Mouse (Mus musculus) intestine, embryonic 14.5 days (tissue): ENCODE measurements around the gene Vps50. TPM values are rescaled to one million over a fixed set of nuclear protein-coding genes. Genes with fewer than 3 reads are reported as not detected.
A peak's percentile ranks its signal among the peaks of the same experiment; 100 is the strongest.
"Not testable (repeated sequence)": the region's sequence is repeated elsewhere in the genome, so short reads cannot be mapped to it uniquely, and the experiment has no call there.

Experiments
- ATAC-seq: fragments of 200-750 bp; cut with Nextera tagmentation; replicated peaks from 2 replicates; pipeline ENCODE4 v1.8.0; 2017; ENCODE audit warnings: low read depth, moderate number of reproducible peaks, moderate TSS enrichment, moderate library complexity; ENCODE audit not compliant: low FRiP score, low TSS enrichment
- DNase-seq: peaks from one replicate; pipeline ENCODE4 v3.0.0-alpha.2; 2018; ENCODE audit warnings: low spot score
- H3K27ac ChIP-seq: fragments of 300-500 bp; sonication (generic); 2 replicates; pipeline ENCODE4 v1.5.1; 2014; ENCODE audit warnings: low read depth, mild to moderate bottlenecking, control low read depth
- H3K27me3 ChIP-seq: fragments of 300-500 bp; sonication (generic); replicated peaks from 2 replicates; pipeline ENCODE4 v1.6.1; 2014; ENCODE audit warnings: low read length, control low read depth; ENCODE audit not compliant: control insufficient read depth, insufficient read depth
- H3K36me3 ChIP-seq: fragments of 300-500 bp; sonication (generic); 2 replicates; pipeline ENCODE4 v1.6.1; 2014; ENCODE audit warnings: low read length, control low read depth; ENCODE audit not compliant: control insufficient read depth, insufficient read depth
- H3K4me1 ChIP-seq: fragments of 300-500 bp; sonication (generic); replicated peaks from 2 replicates; pipeline ENCODE4 v1.6.1; 2014; ENCODE audit warnings: low read length, control low read depth, mixed read lengths; ENCODE audit not compliant: control insufficient read depth, insufficient read depth
- H3K4me2 ChIP-seq: fragments of 300-500 bp; sonication (generic); 2 replicates; pipeline ENCODE4 v1.6.1; 2014; ENCODE audit warnings: low read length
- H3K4me3 ChIP-seq: fragments of 300-500 bp; sonication (generic); 2 replicates; pipeline ENCODE4 v1.5.1; 2014; ENCODE audit warnings: low read depth, low read length, control low read depth, mixed read lengths
- H3K9ac ChIP-seq: fragments of 300-500 bp; sonication (generic); 2 replicates; pipeline ENCODE4 v1.6.1; 2014; ENCODE audit warnings: mild to moderate bottlenecking, low read length
- H3K9me3 ChIP-seq: fragments of 300-500 bp; sonication (generic); 2 replicates; pipeline ENCODE4 v1.6.1; 2016; ENCODE audit warnings: low read length, control low read depth; ENCODE audit not compliant: control insufficient read depth
- WGBS: fragments of 180-500 bp; shearing (Covaris S2); extraction: QIAGEN DNeasy Blood & Tissue Kit; methylation state at CpG from one replicate; pipeline ENCODE4 v1.1.7; 2014; 5-methylcytosine and 5-hydroxymethylcytosine counted together
- polyA plus RNA-seq: library from polyadenylated mRNA; unstranded; fragments of >200 nt; fragmentation: Nextera tagmentation; extraction: Ambion mirVana; gene quantifications from 2 replicates; pipeline ENCODE4 v1.2.1, GENCODE M21; 2014

The Vps50 gene
- polyA plus RNA-seq, 1 experiment from 2014 or later: 32.8 TPM

DNA sequence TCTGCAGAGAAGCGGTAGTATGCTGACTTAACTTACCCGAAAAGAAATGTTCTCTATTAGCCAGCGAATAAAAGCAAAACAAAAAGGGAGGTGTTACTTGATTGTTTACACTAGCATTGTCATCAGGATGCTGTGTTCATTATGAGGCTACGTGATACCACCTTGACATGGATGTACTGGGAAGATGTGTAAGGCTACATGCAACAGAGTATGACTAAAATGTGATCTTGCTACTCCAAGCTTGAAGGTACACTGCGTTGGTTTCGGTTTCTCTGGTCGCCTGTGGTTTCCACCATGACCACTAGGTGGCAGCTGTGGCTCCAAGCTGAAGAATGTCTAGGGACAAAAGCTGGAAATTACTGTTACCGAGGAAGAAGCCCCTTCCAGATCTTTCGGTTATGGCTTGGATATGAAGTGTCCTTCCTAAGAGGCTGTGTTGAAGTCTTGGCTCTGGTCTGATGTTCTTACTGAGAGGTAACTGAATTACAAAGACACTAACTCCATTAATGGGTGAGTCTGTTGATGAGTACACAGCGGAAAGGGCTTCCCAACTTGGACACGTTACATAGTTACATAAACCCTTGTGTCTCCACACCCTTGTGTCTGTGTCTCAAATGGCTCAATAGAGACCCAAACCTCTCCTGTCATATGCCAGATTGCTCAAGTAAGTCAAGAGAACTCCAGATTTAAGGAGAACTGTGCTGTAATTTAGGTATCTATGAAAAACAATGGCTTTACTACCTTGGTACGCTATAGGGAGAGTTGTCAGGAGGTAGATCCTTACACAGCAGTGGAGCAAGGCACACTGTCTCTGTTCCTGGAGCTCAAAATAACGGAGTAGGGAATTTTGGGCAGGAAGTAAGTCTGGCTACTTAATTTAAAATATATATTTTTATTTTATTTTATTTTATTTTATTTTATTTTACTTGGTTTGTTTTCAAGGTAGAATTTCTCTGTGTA is 122.5 kb downstream of the Vps50 start:
- WGBS: 63% methylated on average over 11 of the region's 13 CpGs
- H3K4me2 ChIP-seq: peak overlapping the region; percentile 30; the same call in 1 of the 2 replicates
- H3K36me3 ChIP-seq, H3K27me3 ChIP-seq, H3K9me3 ChIP-seq, H3K4me3 ChIP-seq, H3K9ac ChIP-seq, H3K27ac ChIP-seq, H3K4me1 ChIP-seq: not testable (repeated sequence)
- peak; percentile 71 for ATAC-seq
- DNase-seq: peak; percentile 52

Other genes with a start within 250 kb of the Vps50 start
- 6.5 and 7.1 TPM in 2 replicates for gene Samd9l, start 98.8 kb upstream of the Vps50 start, polyA plus RNA-seq
- 5.4 and 8.2 TPM in 2 replicates for gene Hepacam2, start 84 bp upstream of the Vps50 start, polyA plus RNA-seq